Mouse (Mus musculus) T-helper 2 cell (primary cell): ENCODE results near the gene Klk13.
"Not testable (repeated sequence)": the region's sequence is repeated elsewhere in the genome, so short reads cannot be mapped to it uniquely, and the experiment has no call there.

ENCODE experiments used
- in situ Hi-C: fragments of 300-600 bp; cut with MboI, MseI; formaldehyde crosslinking; loops from one replicate; pipeline ENCODE4 v1.15.1; 2025; ENCODE audit warnings: high pct_unique_total_duplicates

Klk13 gene

GRCm38 (mm10) chr7:43712267-43712666 lies at the start of gene Klk13:
Gene Klk13, plus strand, starts transcription at chr7:43712567.
- in situ Hi-C loops: no loop called here

GRCm38 (mm10) chr7:43662804-43663203 lies 49.6 kb upstream of the Klk13 start:
- in situ Hi-C loops: no loop called here

GRCm38 (mm10) chr7:43667221-43667620 lies 45.1 kb upstream of the Klk13 start:
- in situ Hi-C loops: not testable (repeated sequence)

- in situ Hi-C loops: no loop called here
These were observed 43.8 kb upstream of the Klk13 start for GRCm38 (mm10) chr7:43668582-43668981.

- in situ Hi-C loops: loop anchor here (5.0 to 10.0 kb wide), 2 partner anchors 89 to 824 kb away; partner anchors contain the start of genes Emc10 and Fam71e1
These were observed 41.1 kb upstream of the Klk13 start for GRCm38 (mm10) chr7:43671064-43671808.

GRCm38 (mm10) chr7:43671809-43672580 lies 40.4 kb upstream of the Klk13 start, which contains the start of gene Ctu1:
Gene Ctu1, plus strand, starts transcription at chr7:43672016.
- in situ Hi-C loops: loop anchor here (5.0 to 10.0 kb wide), 2 partner anchors 90 to 823 kb away; partner anchors contain the start of genes Emc10 and Fam71e1

- in situ Hi-C loops: loop anchor here (5.0 to 10.0 kb wide), 2 partner anchors 90 to 822 kb away; partner anchors contain the start of genes Emc10 and Fam71e1
These were observed 39.6 kb upstream of the Klk13 start for GRCm38 (mm10) chr7:43672581-43673260.

GRCm38 (mm10) chr7:43675091-43675490 lies 37.3 kb upstream of the Klk13 start:
- in situ Hi-C loops: loop anchor here (10.0 kb wide), 1 partner anchor 820 kb away; the partner anchor contains the start of genes Emc10 and Fam71e1

GRCm38 (mm10) chr7:43678517-43678916 lies 33.9 kb upstream of the Klk13 start:
- in situ Hi-C loops: loop anchor here (10.0 kb wide), 1 partner anchor 816 kb away; the partner anchor contains the start of genes Emc10 and Fam71e1

GRCm38 (mm10) chr7:43680960-43681359 lies 31.4 kb upstream of the Klk13 start:
- in situ Hi-C loops: loop anchor here (10.0 kb wide), 1 partner anchor 234 kb away; no protein-coding TSS in a partner anchor

- in situ Hi-C loops: loop anchor here (10.0 kb wide), 1 partner anchor 232 kb away; no protein-coding TSS in a partner anchor
These were observed 29.9 kb upstream of the Klk13 start for GRCm38 (mm10) chr7:43682511-43682910.

GRCm38 (mm10) chr7:43685088-43685487 lies 27.3 kb upstream of the Klk13 start:
- in situ Hi-C loops: loop anchor here (10.0 kb wide), 1 partner anchor 230 kb away; no protein-coding TSS in a partner anchor

- in situ Hi-C loops: loop anchor here (5.0 kb wide), 1 partner anchor 87 kb away; no protein-coding TSS in a partner anchor
These were observed 22.2 kb upstream of the Klk13 start, which contains the start of gene Klk14 for GRCm38 (mm10) chr7:43690118-43690517. Gene Klk14, plus strand, starts transcription at chr7:43690418.

GRCm38 (mm10) chr7:43710031-43710430 lies 2.3 kb upstream of the Klk13 start:
- in situ Hi-C loops: no loop called here

GRCm38 (mm10) chr7:43712917-43713316 lies 550 bp downstream of the Klk13 start:
- in situ Hi-C loops: no loop called here

- in situ Hi-C loops: no loop called here
These were observed 1.5 kb downstream of the Klk13 start for GRCm38 (mm10) chr7:43713741-43714351.

- in situ Hi-C loops: no loop called here
These were observed 35.4 kb downstream of the Klk13 start for GRCm38 (mm10) chr7:43747788-43748187.

- in situ Hi-C loops: no loop called here
These were observed 40.4 kb downstream of the Klk13 start for GRCm38 (mm10) chr7:43752806-43753205.

- in situ Hi-C loops: no loop called here
These were observed 54.1 kb downstream of the Klk13 start for GRCm38 (mm10) chr7:43766484-43766883.

- in situ Hi-C loops: no loop called here
These were observed 56.2 kb downstream of the Klk13 start, which contains the start of gene Klk12 for GRCm38 (mm10) chr7:43768597-43768996. Gene Klk12, plus strand, starts transcription at chr7:43768897.

- in situ Hi-C loops: no loop called here
These were observed 57.3 kb downstream of the Klk13 start for GRCm38 (mm10) chr7:43769636-43770035.
